Mouse (Mus musculus) forebrain, embryonic 12.5 days (tissue): ENCODE results near the gene Tas2r137. TPM values are rescaled to one million over a fixed set of nuclear protein-coding genes. Genes with fewer than 3 reads are reported as not detected.

Experiments
- ATAC-seq: fragments of 200-750 bp; cut with Nextera tagmentation; 2 replicates; pipeline ENCODE4 v1.8.0; 2017; ENCODE audit warnings: moderate TSS enrichment; ENCODE audit not compliant: low FRiP score
- H3K27ac ChIP-seq: fragments of 300-500 bp; sonication (generic); 2 replicates; pipeline ENCODE4 v1.5.1; 2016; ENCODE audit warnings: mild to moderate bottlenecking
- H3K27me3 ChIP-seq: fragments of 300-500 bp; sonication (generic); 2 replicates; pipeline ENCODE4 v1.6.1; 2016; ENCODE audit warnings: mild to moderate bottlenecking
- H3K36me3 ChIP-seq: fragments of 300-500 bp; sonication (generic); replicated peaks from 2 replicates; pipeline ENCODE4 v1.6.1; 2016; ENCODE audit warnings: mild to moderate bottlenecking
- H3K4me1 ChIP-seq: fragments of 300-500 bp; sonication (generic); 2 replicates; pipeline ENCODE4 v1.6.1; 2016
- H3K4me2 ChIP-seq: fragments of 300-500 bp; sonication (generic); 2 replicates; pipeline ENCODE4 v1.6.1; 2016; ENCODE audit warnings: mild to moderate bottlenecking, moderate library complexity
- H3K4me3 ChIP-seq: fragments of 300-500 bp; sonication (generic); replicated peaks from 2 replicates; pipeline ENCODE4 v1.5.1; 2016; ENCODE audit warnings: mild to moderate bottlenecking
- H3K9ac ChIP-seq: fragments of 300-500 bp; sonication (generic); 2 replicates; pipeline ENCODE4 v1.6.1; 2016; ENCODE audit warnings: mild to moderate bottlenecking
- H3K9me3 ChIP-seq: fragments of 300-500 bp; sonication (generic); 2 replicates; pipeline ENCODE4 v1.6.1; 2016
- WGBS: fragments of 180-500 bp; shearing (Covaris S2); methylation state at CpG from one replicate; pipeline ENCODE4 v1.1.7; 2016; 5-methylcytosine and 5-hydroxymethylcytosine counted together
- polyA plus RNA-seq: library from polyadenylated mRNA; unstranded; fragments of >200 nt; fragmentation: Nextera tagmentation; extraction: Ambion mirVana; gene quantifications from 2 replicates; pipeline ENCODE4 v1.2.1, GENCODE M21; 2016

The Tas2r137 gene
- polyA plus RNA-seq, 1 experiment from 2014 or later: not detected

GRCm38 (mm10) chr6:40493229-40493628 lies 2.2 kb downstream of the Tas2r137 start, which contains the start of gene Tas2r108:
Gene Tas2r108 (plus strand): TSS chr6:40493529.
- 88% methylated on average over 3 of the region's 3 CpGs for WGBS
- Histone ChIP-seq H3K4me2 (no peak within 1 kb of the TSS), H3K9ac (no peak within 1 kb of the TSS)

GRCm38 (mm10) chr6:40519408-40519807 lies 28.4 kb downstream of the Tas2r137 start, which contains the start of gene Prss37:
Gene Prss37 (minus strand): TSS chr6:40519508.
- Histone ChIP-seq H3K27me3 (no peaks in the 10 kb centered on the region), H3K36me3 (no peaks in the 10 kb centered on the region), H3K4me1 (no peaks in the 10 kb centered on the region), H3K4me3 (no peak within 1 kb of the TSS), H3K4me2 (no peak within 1 kb of the TSS), H3K27ac (no peak within 1 kb of the TSS), H3K9ac (no peak within 1 kb of the TSS), H3K9me3 (no peaks in the 10 kb centered on the region)
- WGBS: 88% methylated on average over 1 of the region's 1 CpGs
- ATAC-seq: no peak

More at GRCm38 (mm10) chr6:40493229-40493628, 2.2 kb downstream of the Tas2r137 start, which contains the start of gene Tas2r108:
- Histone ChIP-seq H3K36me3 (no peaks in the 10 kb centered on the region), H3K9me3 (no peaks in the 10 kb centered on the region), H3K27me3 (no peaks in the 10 kb centered on the region), H3K27ac (no peak within 1 kb of the TSS), H3K4me3 (no peak within 1 kb of the TSS), H3K4me1 (no peaks in the 10 kb centered on the region)
- ATAC-seq: no peak

Other genes with a start within 250 kb of the Tas2r137 start
- gene Agk, start 166.1 kb upstream of the Tas2r137 start, polyA plus RNA-seq: 39.9 and 44.1 TPM in 2 replicates
- gene E330009J07Rik, start 55.1 kb upstream of the Tas2r137 start, polyA plus RNA-seq: 25.8 and 28.4 TPM in 2 replicates
- gene Wee2, start 52.1 kb upstream of the Tas2r137 start, polyA plus RNA-seq: 0.19 and 0.24 TPM in 2 replicates
- 199 TPM in 2 replicates for gene Ssbp1, start 19.9 kb upstream of the Tas2r137 start, polyA plus RNA-seq
- gene Tas2r108, start 2.3 kb downstream of the Tas2r137 start, polyA plus RNA-seq: not detected in 2 replicates
- gene Prss37, start 28.3 kb downstream of the Tas2r137 start, polyA plus RNA-seq: not detected in 2 replicates
- 0.08 and 0.41 TPM in 2 replicates for gene Olfr461, start 63.8 kb downstream of the Tas2r137 start, polyA plus RNA-seq
- gene Olfr460, start 78.3 kb downstream of the Tas2r137 start, polyA plus RNA-seq: not detected in 2 replicates
- gene Clec5a, start 94.6 kb downstream of the Tas2r137 start, polyA plus RNA-seq: 0.29 and 0.52 TPM in 2 replicates
- not detected in 2 replicates for gene Tas2r138, start 122.1 kb downstream of the Tas2r137 start, polyA plus RNA-seq
- gene Mgam, start 137.6 kb downstream of the Tas2r137 start, polyA plus RNA-seq: 0.03 TPM in 1 of 2 replicates, not detected in the other